Mouse (Mus musculus): ENCODE measurements at regions not wholly inside any gene's neighbourhood (a gene's known extent, or its start where the extent isn't known, plus 50 kb on each side); places are given as distances from the start of the nearest gene placed in this dataset.

GRCm38 (mm10) chr8:34331673-34332072 lies 220.1 kb upstream of the Gm10131 start:
- in situ Hi-C loops (cut with MboI, MseI): no loop called here

- in situ Hi-C loops (cut with MboI, MseI): loop anchor here (10.0 kb wide), 1 partner anchor 372 kb away; no protein-coding TSS in a partner anchor
Observed at GRCm38 (mm10) chr8:34326614-34326965, 215.1 kb upstream of the Gm10131 start.

GRCm38 (mm10) chr8:34325841-34326613 lies 214.5 kb upstream of the Gm10131 start:
- in situ Hi-C loops (cut with MboI, MseI): loop anchor here (10.0 kb wide), 1 partner anchor 371 kb away; no protein-coding TSS in a partner anchor

GRCm38 (mm10) chr8:34320158-34320587 lies 208.6 kb upstream of the Gm10131 start:
- in situ Hi-C loops (cut with MboI, MseI): loop anchor here (10.0 kb wide), 1 partner anchor 365 kb away; no protein-coding TSS in a partner anchor

GRCm38 (mm10) chr8:34319719-34320118 lies 208.2 kb upstream of the Gm10131 start:
- in situ Hi-C loops (cut with MboI, MseI): loop anchor here (10.0 kb wide), 1 partner anchor 365 kb away; no protein-coding TSS in a partner anchor

GRCm38 (mm10) chr8:34315233-34315632 lies 203.7 kb upstream of the Gm10131 start:
- in situ Hi-C loops (cut with MboI, MseI): no loop called here

GRCm38 (mm10) chr8:34305542-34306485 lies 194.3 kb upstream of the Gm10131 start:
- in situ Hi-C loops (cut with MboI, MseI): no loop called here

GRCm38 (mm10) chr8:34303815-34304214 lies 192.3 kb upstream of the Gm10131 start:
- in situ Hi-C loops (cut with MboI, MseI): no loop called here

GRCm38 (mm10) chr8:34300331-34300903 lies 188.9 kb upstream of the Gm10131 start:
- in situ Hi-C loops (cut with MboI, MseI): no loop called here

GRCm38 (mm10) chr8:34294721-34295120 lies 183.2 kb upstream of the Gm10131 start:
- in situ Hi-C loops (cut with MboI, MseI): no loop called here

- in situ Hi-C loops (cut with MboI, MseI): no loop called here
Observed at GRCm38 (mm10) chr8:34290670-34291069, 179.1 kb upstream of the Gm10131 start.

- in situ Hi-C loops (cut with MboI, MseI): no loop called here
Observed at GRCm38 (mm10) chr8:34287801-34288200, 176.3 kb upstream of the Gm10131 start.

- in situ Hi-C loops (cut with MboI, MseI): no loop called here
Observed at GRCm38 (mm10) chr8:34284576-34284975, 173.0 kb upstream of the Gm10131 start.

GRCm38 (mm10) chr8:34280433-34280832 lies 168.9 kb upstream of the Gm10131 start:
- in situ Hi-C loops (cut with MboI, MseI): no loop called here

- in situ Hi-C loops (cut with MboI, MseI): no loop called here
Observed at GRCm38 (mm10) chr8:34275977-34276660, 164.6 kb upstream of the Gm10131 start.

GRCm38 (mm10) chr8:34274796-34275195 lies 163.3 kb upstream of the Gm10131 start:
- in situ Hi-C loops (cut with MboI, MseI): loop anchor here (5.0 kb wide), 1 partner anchor 92 kb away; no protein-coding TSS in a partner anchor

- in situ Hi-C loops (cut with MboI, MseI): loop anchor here (5.0 kb wide), 1 partner anchor 92 kb away; no protein-coding TSS in a partner anchor
Observed at GRCm38 (mm10) chr8:34274171-34274570, 162.6 kb upstream of the Gm10131 start.

GRCm38 (mm10) chr8:34269848-34270247 lies 158.3 kb upstream of the Gm10131 start:
- in situ Hi-C loops (cut with MboI, MseI): loop anchor here (5.0 kb wide), 1 partner anchor 88 kb away; no protein-coding TSS in a partner anchor

GRCm38 (mm10) chr8:34268806-34269520 lies 157.4 kb upstream of the Gm10131 start:
- in situ Hi-C loops (cut with MboI, MseI): no loop called here

- in situ Hi-C loops (cut with MboI, MseI): no loop called here
Observed at GRCm38 (mm10) chr8:34254978-34255377, 143.4 kb upstream of the Gm10131 start.
